Comparison of ENCODE assay signal across 8 mouse cellular contexts in genomic region chr12:109539950-109540349, GRCm38 (mm10).
A peak's percentile ranks its signal among the peaks of the same experiment; 100 is the strongest.
DNase-seq lines count a peak whose midpoint lies in the region; ATAC-seq lines count a peak whose summit lies in the region.

No protein-coding gene starts in this region.

- DNase-seq in adrenal gland, postnatal 14 days = peak; percentile 48
- no peak for DNase-seq in adrenal gland, adult 8-10 months
- no peak for DNase-seq in neural tube, embryonic 11.5 days (ENCODE audit: low spot score)
- no peak for DNase-seq in neural tube, embryonic 10.5 days (ENCODE audit: extremely low spot score, low spot score)
- no peak for DNase-seq in limb, embryonic 10.5 days (ENCODE audit: low spot score)
- no peak for DNase-seq in left cerebral cortex, postnatal 25 days (ENCODE audit: low spot score in 2 of 2)
- DNase-seq in thymus, postnatal 10 days (ENCODE audit: low spot score in 2 of 2) = no peak

- no peaks in the 10 kb centered on the region for H3K4me1 ChIP-seq in neural tube, embryonic 11.5 days (ENCODE audit: control insufficient read depth, insufficient read depth, low read length)
- peaks cover 12% of the 10 kb centered on the region; the same call in 1 of the 2 replicates for H3K4me1 ChIP-seq in limb, embryonic 10.5 days
- peaks cover 6% of the 10 kb centered on the region for H3K4me1 ChIP-seq in stomach, embryonic 14.5 days (ENCODE audit: control insufficient read depth, insufficient read depth, low read length)

- H3K4me3 ChIP-seq in neural tube, embryonic 11.5 days (ENCODE audit: low read depth, low read length) = peak overlapping the region; percentile 46
- peak overlapping the region; percentile 57 for H3K4me3 ChIP-seq in limb, embryonic 10.5 days
- H3K4me3 ChIP-seq in stomach, embryonic 14.5 days (ENCODE audit: low read depth, low read length) = peak overlapping the region; percentile 51

- H3K4me2 ChIP-seq in neural tube, embryonic 11.5 days (ENCODE audit: low read depth) = peak overlapping the region; percentile 43; the same call in 1 of the 2 replicates
- H3K4me2 ChIP-seq in stomach, embryonic 14.5 days (replicated peaks; ENCODE audit: low read depth, low read length) = peak overlapping the region; percentile 42

- ATAC-seq in neural tube, embryonic 11.5 days (ENCODE audit: insufficient read depth, low FRiP score, low TSS enrichment) = no peak
- no peak for ATAC-seq in stomach, embryonic 14.5 days (ENCODE audit: insufficient number of reproducible peaks, insufficient read depth, low FRiP score, low read depth)

- H3K9me3 ChIP-seq in neural tube, embryonic 11.5 days (ENCODE audit: control insufficient read depth, low read length) = peaks cover 5% of the 10 kb centered on the region; the same call in 1 of the 2 replicates
- H3K9me3 ChIP-seq in limb, embryonic 10.5 days (replicated peaks) = peaks cover 27% of the 10 kb centered on the region; the same call in 1 of the 2 replicates
- H3K9me3 ChIP-seq in stomach, embryonic 14.5 days (ENCODE audit: control insufficient read depth, low read depth, low read length) = peaks cover 46% of the 10 kb centered on the region

- no peak overlapping the region for H3K27ac ChIP-seq in neural tube, embryonic 11.5 days (ENCODE audit: low read depth, low read length)
- H3K27ac ChIP-seq in limb, embryonic 10.5 days = no peak overlapping the region
- no peak overlapping the region for H3K27ac ChIP-seq in stomach, embryonic 14.5 days (ENCODE audit: low read length)

- H3K9ac ChIP-seq in neural tube, embryonic 11.5 days (ENCODE audit: low read length) = no peak overlapping the region
- H3K9ac ChIP-seq in stomach, embryonic 14.5 days (replicated peaks; ENCODE audit: low read depth, low read length) = no peak overlapping the region

- intact Hi-C loops in left cerebral cortex, postnatal 25 days (cut with DNase I) = loop anchor here (5.0 kb wide), 2 partner anchors 138 to 638 kb away; no protein-coding TSS in a partner anchor

- H3K27me3 ChIP-seq in neural tube, embryonic 11.5 days (ENCODE audit: control insufficient read depth, insufficient read depth, low read length) = no peaks in the 10 kb centered on the region
- no peaks in the 10 kb centered on the region for H3K27me3 ChIP-seq in limb, embryonic 10.5 days (ENCODE audit: low read depth, poor library complexity, severe bottlenecking)
- H3K27me3 ChIP-seq in stomach, embryonic 14.5 days (ENCODE audit: control insufficient read depth, insufficient read depth, low read length) = no peaks in the 10 kb centered on the region

- no peaks in the 10 kb centered on the region for H3K36me3 ChIP-seq in neural tube, embryonic 11.5 days (ENCODE audit: control insufficient read depth, insufficient read depth, low read length)
- H3K36me3 ChIP-seq in limb, embryonic 10.5 days = peaks cover 32% of the 10 kb centered on the region
- no peaks in the 10 kb centered on the region for H3K36me3 ChIP-seq in stomach, embryonic 14.5 days (ENCODE audit: control insufficient read depth, insufficient read depth, low read length)

- WGBS in neural tube, embryonic 11.5 days = 52% methylated on average over 13 of the region's 13 CpGs
- WGBS in limb, embryonic 10.5 days = 56% methylated on average over 13 of the region's 13 CpGs
- WGBS in stomach, embryonic 14.5 days = 58% methylated on average over 13 of the region's 13 CpGs
